Mouse (Mus musculus) mouse trophoblast stem cell (cell line): ENCODE results near the gene Nacad.

Experiments used
- in situ Hi-C, 2 experiments: fragments of 300-500 bp; cut with MseI, MboI; formaldehyde crosslinking; loops; 2 replicates in 1 of 2; 3 replicates in 1 of 2; pipeline ENCODE4 v1.15.1; 2025

The Nacad gene

DNA sequence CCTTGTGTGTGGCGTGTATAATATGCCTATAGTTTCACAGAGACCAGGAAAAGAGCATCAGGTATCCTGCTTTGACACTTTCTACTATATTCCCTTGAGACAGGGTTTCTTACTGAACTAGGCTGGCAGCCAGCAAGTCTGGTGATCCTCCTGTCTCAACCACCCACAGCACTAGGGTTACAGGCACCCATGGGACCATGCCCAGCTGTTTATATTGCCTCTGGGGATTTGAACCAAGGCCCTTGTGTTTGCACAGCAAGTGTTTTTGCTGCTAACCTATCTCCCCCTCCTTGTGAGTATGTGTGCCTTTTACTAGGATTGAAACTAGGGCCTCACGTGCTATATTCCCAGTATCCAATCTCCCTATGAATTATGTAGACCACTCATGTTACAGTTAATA, 24.3 kb downstream of the Nacad start:
- in situ Hi-C loops, result no loop called here

DNA sequence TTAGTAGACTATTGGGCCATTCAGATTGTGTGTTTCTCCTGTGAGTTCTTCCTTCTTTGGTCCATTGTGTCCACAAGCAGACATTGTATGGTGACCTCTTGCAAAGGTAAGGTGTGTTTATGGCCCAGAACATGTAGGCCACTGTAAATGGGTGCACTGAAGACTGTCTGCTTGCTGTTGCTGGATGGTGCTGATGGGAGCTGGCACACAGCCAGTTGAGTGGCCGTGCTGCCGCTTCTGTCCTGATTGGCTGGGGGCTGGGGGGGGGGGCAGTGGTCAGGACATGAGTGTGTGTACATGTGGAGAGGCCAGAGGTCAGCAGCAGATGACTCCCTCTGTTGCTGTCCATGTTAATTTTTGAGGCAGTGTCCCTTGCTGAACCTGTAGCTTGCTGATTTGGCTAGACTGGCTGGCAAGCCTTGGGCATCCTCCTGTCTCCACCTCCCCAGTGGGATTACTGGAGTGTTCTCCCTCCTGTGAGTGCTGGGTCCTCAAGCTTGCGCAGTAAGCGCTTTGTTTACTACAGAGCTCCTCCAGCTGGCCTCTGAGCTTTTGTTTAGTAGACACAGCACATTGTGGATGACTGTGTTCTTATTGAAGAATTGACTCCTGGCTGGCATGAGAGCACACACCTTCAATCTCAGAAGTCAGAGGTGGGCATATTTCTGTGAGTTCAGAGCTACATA, 25.6 kb downstream of the Nacad start:
- in situ Hi-C loops, result no loop called here

- in situ Hi-C loops, result no loop called here
These were observed 26.5 kb downstream of the Nacad start for GRCm38 (mm10) chr11:6579361-6579760.

DNA sequence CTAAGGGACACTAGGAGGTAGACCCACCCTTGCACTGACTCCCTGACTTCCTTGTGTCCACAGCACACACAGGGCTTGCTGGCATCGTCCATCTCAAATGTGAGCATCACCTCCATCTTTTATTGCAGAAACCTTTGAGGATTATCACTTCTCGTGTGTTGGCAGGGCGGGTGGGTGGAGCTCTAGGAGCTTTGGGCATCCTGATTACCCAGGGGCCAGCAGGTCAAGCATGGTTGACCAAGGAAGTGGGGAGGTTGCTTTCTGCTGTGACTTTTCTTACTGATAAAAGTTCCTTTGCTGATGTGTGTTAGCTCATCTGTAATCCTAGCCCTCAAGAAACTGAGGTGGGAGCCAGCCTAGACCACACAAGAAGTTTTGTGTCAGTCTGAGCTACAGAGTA, 29.7 kb downstream of the Nacad start:
- in situ Hi-C loops, result no loop called here

GRCm38 (mm10) chr11:6569410-6569777, 36.5 kb downstream of the Nacad start:
- in situ Hi-C loops, result no loop called here

- in situ Hi-C loops, result no loop called here
These were observed 37.1 kb downstream of the Nacad start for GRCm38 (mm10) chr11:6568584-6569409.

DNA sequence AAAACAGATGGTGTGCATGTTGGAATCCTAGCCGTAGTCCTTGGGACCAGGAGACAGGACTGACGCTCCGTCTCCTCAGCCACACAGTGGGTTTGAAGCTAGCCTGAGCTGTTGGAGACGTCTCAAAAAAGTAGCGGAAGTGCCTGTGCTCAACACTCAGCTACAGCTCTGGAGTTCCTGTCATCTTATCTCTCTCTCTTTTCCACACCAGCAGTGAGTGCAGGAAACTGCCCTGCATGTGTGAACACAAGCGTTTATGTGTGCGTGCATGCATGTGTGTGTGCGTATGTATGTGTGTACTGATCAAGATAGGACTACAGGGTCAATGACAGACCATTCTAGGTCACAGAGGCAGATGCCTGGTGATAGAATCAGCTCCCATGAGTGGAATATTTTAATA, 37.9 kb downstream of the Nacad start:
- in situ Hi-C loops, result no loop called here

DNA sequence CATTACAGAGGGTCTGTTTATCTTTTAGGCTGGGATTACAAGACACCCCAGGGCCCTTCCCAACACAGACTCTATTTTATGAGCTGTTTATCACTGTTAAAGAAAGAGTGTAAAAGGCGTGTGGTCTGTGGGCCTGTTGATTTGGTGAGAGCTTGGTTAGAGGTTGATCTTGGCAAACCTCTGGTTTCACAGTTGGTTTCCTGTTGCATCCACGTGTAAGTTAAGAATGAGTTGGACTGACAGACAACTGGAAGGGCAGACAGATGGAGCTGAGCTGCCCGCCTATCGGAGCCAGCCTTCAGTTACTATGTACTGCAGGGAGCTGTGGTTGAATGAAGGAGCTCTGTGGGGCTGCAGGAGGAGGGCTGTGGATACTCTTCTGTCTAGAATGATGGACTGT, 39.4 kb downstream of the Nacad start:
- in situ Hi-C loops, result no loop called here

- in situ Hi-C loops, result no loop called here
These were observed 42.7 kb downstream of the Nacad start for GRCm38 (mm10) chr11:6563201-6563600.

- in situ Hi-C loops, result no loop called here
These were observed 43.5 kb downstream of the Nacad start for GRCm38 (mm10) chr11:6562359-6562758.

DNA sequence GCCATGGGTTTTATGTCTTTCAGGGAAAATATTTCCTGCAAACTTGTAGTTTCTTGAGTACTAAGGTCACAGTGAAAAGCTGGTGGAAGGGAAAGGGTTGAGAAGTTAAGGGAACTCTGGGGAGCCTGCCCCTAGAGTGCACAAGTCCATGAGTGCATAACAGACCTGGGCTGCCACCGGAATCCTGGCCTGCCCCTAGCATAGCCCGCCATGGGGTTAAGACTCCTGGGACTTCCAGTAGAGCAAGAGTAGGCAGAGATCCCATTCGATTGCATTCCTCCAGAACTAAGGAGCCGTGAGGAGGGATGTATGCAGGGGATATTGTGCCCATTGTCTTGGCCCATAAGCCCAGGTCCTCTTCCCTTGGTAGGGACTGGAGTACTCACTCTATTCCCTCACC, 44.4 kb downstream of the Nacad start:
- in situ Hi-C loops, result no loop called here

GRCm38 (mm10) chr11:6560655-6561360, 45.0 kb downstream of the Nacad start:
- in situ Hi-C loops, result no loop called here

- in situ Hi-C loops, result no loop called here
These were observed 45.9 kb downstream of the Nacad start for GRCm38 (mm10) chr11:6559996-6560395.

- in situ Hi-C loops, result no loop called here
These were observed 47.6 kb downstream of the Nacad start for GRCm38 (mm10) chr11:6558234-6558633.

- in situ Hi-C loops, result no loop called here
These were observed 55.7 kb downstream of the Nacad start for GRCm38 (mm10) chr11:6550201-6550600.

- in situ Hi-C loops, result no loop called here
These were observed 56.1 kb downstream of the Nacad start for GRCm38 (mm10) chr11:6549770-6550169.
